Mouse (Mus musculus): ENCODE results near the gene Eogt.
A peak's percentile ranks its signal among the peaks of the same experiment; 100 is the strongest.

Eogt gene

GRCm38 (mm10) chr6:97148383-97149251 is at the start of gene Eogt:
Gene Eogt (minus strand): TSS chr6:97149182.
- DNase-seq (ENCODE audit: low spot score), result peak; percentile 69

- no peak for DNase-seq (ENCODE audit: low spot score)
These were observed 30.4 kb upstream of the Eogt start for GRCm38 (mm10) chr6:97179367-97179828.

GRCm38 (mm10) chr6:97178491-97179366 is 29.7 kb upstream of the Eogt start, which contains the start of gene Tmf1:
Gene Tmf1 (minus strand): TSS chr6:97179122.
- DNase-seq (ENCODE audit: low spot score), result peak; percentile 96

DNA sequence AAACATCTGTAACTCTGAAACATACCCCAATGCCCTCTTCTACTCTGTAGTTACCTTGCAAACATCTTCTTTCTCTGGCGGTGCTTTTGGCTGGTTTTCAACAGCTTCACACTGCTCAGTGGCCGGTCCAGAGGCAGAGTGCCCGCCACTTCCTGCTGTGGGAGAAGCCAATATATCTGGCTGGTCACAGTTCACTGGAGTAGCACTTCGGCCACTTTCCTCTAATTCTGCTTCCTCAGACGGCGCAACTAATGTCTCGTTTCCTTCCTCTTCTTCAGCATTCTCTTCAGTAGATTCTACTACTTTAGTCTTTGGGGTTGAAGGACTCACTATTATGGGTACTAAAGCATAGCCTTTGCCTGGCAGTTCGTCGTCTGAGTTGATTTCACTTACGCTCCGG is 26.7 kb upstream of the Eogt start:
- DNase-seq (ENCODE audit: low spot score), result no peak

DNA sequence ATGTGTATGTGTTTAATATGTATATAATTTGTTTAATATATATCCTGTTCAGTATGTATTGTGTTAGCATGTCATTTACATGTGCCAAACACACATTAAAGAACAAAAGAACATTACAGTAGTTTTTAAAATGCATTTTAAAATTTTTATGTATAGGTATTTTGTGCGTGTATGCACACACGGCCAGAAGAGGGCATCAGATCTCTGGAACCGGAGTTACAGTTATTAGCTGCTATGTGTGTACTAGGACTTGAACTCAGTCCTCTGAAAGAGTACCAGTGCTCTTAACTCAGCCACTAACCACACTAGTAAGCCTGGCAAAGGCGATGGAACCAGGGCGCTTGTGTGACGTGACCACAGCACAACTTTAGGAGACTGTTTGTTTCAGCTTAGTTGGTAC is 1.2 kb upstream of the Eogt start:
- no peak for DNase-seq (ENCODE audit: low spot score)

DNA sequence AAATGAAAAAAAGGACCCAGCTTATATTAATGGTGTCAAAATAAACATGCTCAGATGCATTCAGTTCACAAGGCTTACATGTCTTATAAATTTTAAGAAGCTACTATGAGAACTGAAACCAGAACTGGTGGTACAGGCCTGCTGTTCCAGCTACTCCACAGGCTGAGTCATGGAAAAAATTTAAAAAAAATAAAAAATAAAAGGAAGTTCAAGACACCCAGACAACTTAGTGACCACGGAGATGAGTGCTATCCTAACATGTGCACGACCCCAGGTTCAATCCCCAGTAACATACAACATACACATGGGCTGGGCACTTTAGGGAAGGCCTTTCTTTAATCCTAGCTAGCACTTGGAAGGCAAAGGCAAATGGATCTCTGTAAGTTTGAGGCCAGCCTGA is 739 bp upstream of the Eogt start:
- no peak for DNase-seq (ENCODE audit: low spot score)

DNA sequence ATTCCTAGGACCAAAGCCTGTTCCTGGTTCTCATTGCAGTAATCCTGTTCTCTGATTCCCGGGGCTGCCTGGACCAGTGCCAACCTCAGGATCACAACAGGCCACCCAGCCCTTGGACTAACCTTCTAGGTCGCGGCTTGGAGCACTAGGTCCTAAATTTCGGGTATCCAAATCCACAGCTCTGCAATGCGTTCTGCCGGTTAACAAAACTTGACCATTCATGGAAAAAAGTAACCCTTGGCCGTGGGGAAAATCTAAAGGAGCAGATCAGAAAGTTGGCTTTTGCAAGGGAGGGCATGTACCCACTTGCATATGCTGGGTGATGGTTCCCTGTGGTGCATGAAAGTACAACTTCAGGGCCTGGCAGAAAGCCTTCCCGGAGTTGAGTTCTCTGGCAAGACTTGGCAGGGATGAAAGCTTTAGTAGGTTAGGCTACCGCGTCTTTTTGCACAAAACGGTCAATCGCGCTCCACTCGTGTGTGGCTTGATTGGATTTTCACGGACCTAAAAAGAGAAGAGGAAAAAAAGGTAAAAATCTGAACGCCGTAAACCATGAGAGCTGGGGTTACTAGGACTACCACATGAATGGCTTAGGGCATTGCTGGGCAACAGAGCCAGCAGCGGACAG is 1.1 kb downstream of the Eogt start:
- DNase-seq (ENCODE audit: low spot score), result no peak

DNA sequence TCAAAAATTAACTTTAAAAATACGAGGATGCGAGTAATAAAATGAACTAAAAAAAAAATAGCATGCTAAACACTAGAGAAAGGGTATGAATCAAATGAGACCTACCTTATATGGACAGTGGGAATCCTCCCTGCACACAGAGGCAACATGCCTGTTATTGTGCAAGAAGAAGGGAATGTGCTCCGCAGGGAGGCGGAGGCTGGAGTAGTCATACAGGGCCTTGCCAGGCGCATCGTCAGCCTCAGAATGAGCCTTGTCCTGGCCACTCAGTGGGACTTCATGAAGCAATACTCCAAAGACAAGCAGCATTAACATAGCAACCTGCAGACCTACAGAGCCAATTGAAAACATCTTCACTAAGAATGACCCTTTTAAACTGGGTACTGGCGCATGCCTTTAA is 3.8 kb downstream of the Eogt start:
- DNase-seq (ENCODE audit: low spot score), result no peak

GRCm38 (mm10) chr6:97144359-97144758 is 4.6 kb downstream of the Eogt start:
- no peak for DNase-seq (ENCODE audit: low spot score)

GRCm38 (mm10) chr6:97142611-97143010 is 6.4 kb downstream of the Eogt start:
- DNase-seq (ENCODE audit: low spot score), result no peak

- DNase-seq (ENCODE audit: low spot score), result no peak
These were observed 7.2 kb downstream of the Eogt start for GRCm38 (mm10) chr6:97141811-97142210.

GRCm38 (mm10) chr6:97132707-97133303 is 16.2 kb downstream of the Eogt start:
- DNase-seq (ENCODE audit: low spot score), result no peak

- no peak for DNase-seq (ENCODE audit: low spot score)
These were observed 17.2 kb downstream of the Eogt start for GRCm38 (mm10) chr6:97131808-97132207.

DNA sequence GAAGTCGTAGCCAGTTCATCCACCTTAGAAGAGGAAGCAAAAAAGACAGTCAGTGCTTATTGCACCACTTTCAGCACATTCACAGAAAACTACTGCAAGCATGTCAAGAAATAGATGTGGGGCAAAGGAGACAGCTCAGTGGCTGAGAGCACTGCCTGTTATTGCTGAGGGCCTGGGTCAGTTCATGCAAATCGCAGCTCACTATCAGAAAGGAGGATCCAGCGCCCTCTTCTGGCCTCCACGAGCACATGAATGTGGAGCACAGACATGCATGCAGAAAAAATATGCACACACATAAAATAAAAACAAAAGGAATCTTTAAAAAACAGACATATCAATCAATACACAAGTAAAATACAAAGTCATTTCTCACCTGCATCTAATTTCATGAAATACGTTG is 18.0 kb downstream of the Eogt start:
- DNase-seq (ENCODE audit: low spot score), result no peak

DNA sequence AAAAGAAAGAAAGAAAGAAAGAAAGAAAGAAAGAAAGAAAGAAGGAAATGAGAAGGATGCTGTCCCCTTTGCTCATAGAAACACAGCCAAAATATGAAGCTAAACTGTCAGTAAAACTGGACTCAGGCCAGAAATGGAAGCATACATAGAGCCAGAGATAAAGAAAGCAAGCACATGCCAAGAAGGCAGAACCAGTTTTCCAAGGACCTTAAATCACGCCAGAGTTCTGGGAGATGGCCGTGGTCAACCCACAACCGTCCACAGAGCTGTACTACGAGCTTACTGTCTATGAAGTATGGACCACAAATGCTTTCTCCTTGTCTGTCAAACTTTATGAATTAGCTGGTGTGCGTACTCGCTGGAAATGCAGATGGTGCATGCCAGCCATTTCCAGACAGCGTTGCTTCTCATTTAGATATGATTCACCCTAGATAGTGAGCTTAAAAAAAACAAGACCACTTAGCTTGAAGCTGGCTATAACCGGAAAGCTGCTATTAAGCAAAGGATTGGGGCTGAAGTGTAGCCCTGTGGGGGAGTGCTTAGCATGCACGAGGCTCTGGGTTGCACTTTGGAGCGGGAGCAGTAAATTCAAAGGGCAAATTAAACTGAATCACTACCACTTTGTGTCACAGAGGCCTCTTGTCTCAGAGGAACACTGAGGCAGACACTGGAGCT is 24.5 kb downstream of the Eogt start:
- no peak for DNase-seq (ENCODE audit: low spot score)

GRCm38 (mm10) chr6:97120922-97121321 is 28.1 kb downstream of the Eogt start:
- no peak for DNase-seq (ENCODE audit: low spot score)

DNA sequence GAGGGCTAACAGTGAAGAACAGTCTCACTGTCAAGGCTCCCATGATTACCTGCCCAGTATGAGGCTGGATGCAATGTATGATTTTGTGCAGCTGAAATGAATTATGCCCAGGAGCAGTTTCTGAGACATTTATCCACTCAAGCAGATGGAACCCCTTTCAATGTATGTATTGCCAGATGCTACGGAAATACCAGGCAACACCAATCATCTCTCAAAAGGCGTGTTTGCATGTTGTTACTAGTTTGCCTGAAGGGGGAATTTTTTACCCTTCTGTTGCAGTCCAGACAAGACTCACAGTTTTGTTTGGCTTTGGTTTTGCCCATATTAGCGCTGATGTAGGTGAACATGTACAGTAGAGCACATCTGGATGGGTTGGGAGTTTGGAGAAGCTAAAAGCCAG is 30.7 kb downstream of the Eogt start:
- no peak for DNase-seq (ENCODE audit: low spot score)

DNA sequence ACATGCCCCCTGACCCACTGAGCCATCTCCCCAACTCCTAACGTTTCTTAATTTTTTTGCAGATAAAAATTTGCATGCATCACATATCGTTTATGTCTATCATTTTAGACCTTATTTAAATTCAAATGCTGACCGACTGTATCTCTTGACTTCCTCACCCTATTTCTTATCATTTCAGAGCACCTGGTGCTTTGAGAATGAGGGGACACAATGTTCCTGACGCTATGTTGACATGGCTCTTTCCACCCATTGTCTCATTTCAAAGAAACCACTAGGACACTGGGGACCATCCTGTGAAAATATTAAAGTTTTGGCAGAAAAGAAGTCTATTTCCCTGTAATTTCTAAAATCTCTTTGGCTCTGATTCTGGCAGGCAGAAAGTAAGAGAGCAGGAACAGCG is 32.1 kb downstream of the Eogt start:
- DNase-seq (ENCODE audit: low spot score), result no peak

DNA sequence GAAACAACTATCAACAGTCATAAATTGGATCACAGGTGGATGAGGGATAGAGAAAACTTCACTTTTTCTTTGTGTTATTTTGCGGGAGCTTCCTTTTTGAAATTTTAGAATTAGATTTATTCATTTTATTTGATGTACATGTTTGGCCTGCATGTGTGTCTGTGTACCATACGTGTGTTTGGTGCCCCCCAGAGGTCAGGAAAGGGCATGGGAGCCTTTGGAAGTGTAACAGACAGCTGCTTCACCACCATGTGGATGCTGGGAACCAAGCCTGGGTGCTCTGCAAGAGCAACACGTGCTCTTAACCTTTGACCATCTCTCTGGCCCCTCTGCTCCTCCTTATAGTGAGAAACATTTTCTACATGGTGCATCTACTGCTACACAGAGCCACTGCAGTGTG is 34.2 kb downstream of the Eogt start:
- no peak for DNase-seq (ENCODE audit: low spot score)

DNA sequence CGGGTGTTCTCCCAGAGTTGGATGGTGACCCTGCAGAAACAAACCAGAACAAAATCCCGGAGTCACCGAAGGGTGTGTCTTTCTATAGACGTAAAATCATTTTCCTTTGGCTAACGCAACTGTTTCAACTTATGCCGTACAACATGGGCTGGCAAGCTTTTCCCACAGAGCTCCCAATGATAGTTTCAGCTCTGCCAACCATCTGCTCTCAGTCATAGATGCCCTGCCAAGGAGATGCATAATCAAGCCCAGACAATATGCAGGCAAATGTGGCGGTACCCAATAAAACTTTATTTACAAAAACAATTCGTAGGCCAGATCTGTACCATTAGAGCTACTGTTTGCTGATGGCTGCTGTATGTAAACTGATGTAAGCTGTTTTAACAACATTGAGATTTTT is 36.8 kb downstream of the Eogt start:
- no peak for DNase-seq (ENCODE audit: low spot score)

GRCm38 (mm10) chr6:97106777-97107176 is 42.2 kb downstream of the Eogt start:
- peak; percentile 8 for DNase-seq (ENCODE audit: low spot score)
